In genomic region chr5:149440180-149440573, GRCm38 (mm10) we compare ENCODE assay signal across 9 mouse cellular contexts. TPM values are rescaled to one million over a fixed set of nuclear protein-coding genes. Genes with fewer than 3 reads are reported as not detected.
DNase-seq lines count a peak whose midpoint lies in the region; ATAC-seq lines count a peak whose summit lies in the region.
"Had no signal": no experiment of that assay in that cellular context is flagged by ENCODE, and none has a peak within 500 bp of the region (broad histone marks: within the 10 kb centered on the region; RNA-seq: fewer than 3 reads in every experiment).

No protein-coding gene starts in this region.

- H3K4me2 ChIP-seq in hindbrain, embryonic 15.5 days = peak overlapping the region; percentile 85
- peak overlapping the region; percentile 58 for H3K4me2 ChIP-seq in midbrain, embryonic 13.5 days (replicated peaks)
- H3K4me2 ChIP-seq in stomach, embryonic 14.5 days (replicated peaks; ENCODE audit: low read depth, low read length) = peak overlapping the region; percentile 86

- H3K27me3 ChIP-seq in hindbrain, embryonic 15.5 days = no peaks in the 10 kb centered on the region
- no peaks in the 10 kb centered on the region for H3K27me3 ChIP-seq in midbrain, embryonic 13.5 days
- no peaks in the 10 kb centered on the region for H3K27me3 ChIP-seq in stomach, embryonic 14.5 days (ENCODE audit: control insufficient read depth, insufficient read depth, low read length)

- H3K4me1 ChIP-seq in hindbrain, embryonic 15.5 days (replicated peaks) = peaks cover 43% of the 10 kb centered on the region
- H3K4me1 ChIP-seq in midbrain, embryonic 13.5 days (replicated peaks) = peaks cover 44% of the 10 kb centered on the region
- peaks cover 10% of the 10 kb centered on the region for H3K4me1 ChIP-seq in stomach, embryonic 14.5 days (ENCODE audit: control insufficient read depth, insufficient read depth, low read length)

- peak overlapping the region; percentile 57 for H3K9ac ChIP-seq in hindbrain, embryonic 15.5 days
- peak overlapping the region; percentile 56 for H3K9ac ChIP-seq in midbrain, embryonic 13.5 days (replicated peaks)
- H3K9ac ChIP-seq in stomach, embryonic 14.5 days (replicated peaks; ENCODE audit: low read depth, low read length) = no peak overlapping the region; the same call in 1 of the 2 replicates

- no peaks in the 10 kb centered on the region for H3K36me3 ChIP-seq in hindbrain, embryonic 15.5 days
- H3K36me3 ChIP-seq in midbrain, embryonic 13.5 days = no peaks in the 10 kb centered on the region
- H3K36me3 ChIP-seq in stomach, embryonic 14.5 days (ENCODE audit: control insufficient read depth, insufficient read depth, low read length) = no peaks in the 10 kb centered on the region

- H3K4me3 ChIP-seq in hindbrain, embryonic 15.5 days = peak overlapping the region; percentile 46
- peak overlapping the region; percentile 39 for H3K4me3 ChIP-seq in midbrain, embryonic 13.5 days (replicated peaks)
- peak overlapping the region; percentile 36 for H3K4me3 ChIP-seq in stomach, embryonic 14.5 days (ENCODE audit: low read depth, low read length)

- WGBS in hindbrain, embryonic 15.5 days = under 1% methylated on average over 16 of the region's 18 CpGs
- WGBS in midbrain, embryonic 13.5 days = 0% methylated on average over 18 of the region's 18 CpGs
- under 1% methylated on average over 18 of the region's 18 CpGs for WGBS in stomach, embryonic 14.5 days

- no peaks in the 10 kb centered on the region for H3K9me3 ChIP-seq in hindbrain, embryonic 15.5 days
- no peaks in the 10 kb centered on the region for H3K9me3 ChIP-seq in midbrain, embryonic 13.5 days
- H3K9me3 ChIP-seq in stomach, embryonic 14.5 days (ENCODE audit: control insufficient read depth, low read depth, low read length) = no peaks in the 10 kb centered on the region

- ATAC-seq in hindbrain, embryonic 15.5 days (ENCODE audit: low FRiP score, low read depth) = peak; percentile 87
- peak; percentile 84 for ATAC-seq in midbrain, embryonic 13.5 days
- peak; percentile 75 for ATAC-seq in stomach, embryonic 14.5 days (ENCODE audit: insufficient number of reproducible peaks, insufficient read depth, low FRiP score, low read depth)
- no peak for ATAC-seq in erythroid progenitor cell, adult 5-6 weeks (replicated peaks; ENCODE audit: low FRiP score, poor library complexity, severe bottlenecking)

- H3K27ac ChIP-seq in hindbrain, embryonic 15.5 days (replicated peaks) = peak overlapping the region; percentile 97
- peak overlapping the region; percentile 97 for H3K27ac ChIP-seq in midbrain, embryonic 13.5 days
- H3K27ac ChIP-seq in stomach, embryonic 14.5 days (ENCODE audit: low read length) = peak overlapping the region; percentile 91

- intact Hi-C loops in left cerebral cortex, postnatal 36 days (cut with DNase I) = loop anchor here (5.0 kb wide), 1 partner anchor 58 kb away; no protein-coding TSS in a partner anchor

- DNase-seq in ZHBTc4 (ENCODE audit: low read depth, low spot score) = peak; percentile 70
- DNase-seq in cerebellum, postnatal 14 days = peak; percentile 98
- DNase-seq in frontal cortex, postnatal 25 days (ENCODE audit: low spot score in 2 of 2) = peak; percentile 37 to 44
- peak; percentile 73 to 79 for DNase-seq in left cerebral cortex, postnatal 36 days (ENCODE audit: low spot score in 2 of 2)

RNA-seq across cellular contexts. Expression of gene Tex26, which starts 0.7 kb away (rescaled TPM):
- polyA plus RNA-seq in hindbrain, embryonic 15.5 days (2015; fragmentation: Nextera tagmentation; extraction: Ambion mirVana) = 1.4 and 2.2 TPM in 2 replicates
- total RNA-seq in left cerebral cortex, postnatal 36 days (2021) = under 1 TPM; 0.41 to 0.59 TPM
- polyA plus RNA-seq in midbrain, embryonic 13.5 days (2015; fragmentation: Nextera tagmentation; extraction: Ambion mirVana) = 2.3 and 2.5 TPM in 2 replicates
- polyA plus RNA-seq in stomach, embryonic 14.5 days (2014; fragmentation: Nextera tagmentation; extraction: Ambion mirVana) = 0.22 and 0.25 TPM in 2 replicates
- total RNA-seq in erythroid progenitor cell, adult 5-6 weeks (2015; ENCODE audit: low replicate concordance) = not detected in 2 replicates
- not detected in 2 replicates for total RNA-seq in erythroid progenitor cell, adult 5-6 weeks (2017; ENCODE audit: low replicate concordance)
- total RNA-seq: gastrocnemius, adult 8-10 months had no signal

RNA-seq across cellular contexts. Expression of gene Medag, which starts 28.6 kb away (rescaled TPM):
- 4.5 and 6.8 TPM in 2 replicates for polyA plus RNA-seq in hindbrain, embryonic 15.5 days (2015; fragmentation: Nextera tagmentation; extraction: Ambion mirVana)
- 10 to 100 TPM; 14.5 to 16.5 TPM for total RNA-seq in left cerebral cortex, postnatal 36 days (2021)
- polyA plus RNA-seq in midbrain, embryonic 13.5 days (2015; fragmentation: Nextera tagmentation; extraction: Ambion mirVana) = 1.9 and 2.3 TPM in 2 replicates
- polyA plus RNA-seq in stomach, embryonic 14.5 days (2014; fragmentation: Nextera tagmentation; extraction: Ambion mirVana) = 2.2 and 3.6 TPM in 2 replicates
- not detected in 2 replicates for total RNA-seq in erythroid progenitor cell, adult 5-6 weeks (2015; ENCODE audit: low replicate concordance)
- total RNA-seq in erythroid progenitor cell, adult 5-6 weeks (2017; ENCODE audit: low replicate concordance) = not detected in 2 replicates

Comparison
In these comparisons a context has a peak if more than half of its experiments do, and no peak if none do; other contexts are left out.
1. DNase-seq: peak in every context shown above with its lines; median percentile 98 in cerebellum, postnatal 14 days; 76 in left cerebral cortex, postnatal 36 days; 70 in ZHBTc4; 40 in frontal cortex, postnatal 25 days.